Mouse (Mus musculus) stomach, postnatal 0 days (tissue): ENCODE data around the gene Coro6.

Experiments
- CTCF ChIP-seq: IDR thresholded peaks from 2 replicates; pipeline ENCODE4 v1.5.1; 2016; ENCODE audit warnings: antibody characterized with exemption, low read depth, mild to moderate bottlenecking, moderate library complexity
- EP300 ChIP-seq: optimal IDR thresholded peaks from 2 replicates; pipeline ENCODE3; 2016; ENCODE audit warnings: antibody characterized with exemption

GRCm38 (mm10) chr11:77507426-77507825, 45.2 kb downstream of the Coro6 start:
- TF ChIP-seq CTCF (no peak), EP300 (no peak)
